Mouse (Mus musculus) frontal cortex, adult 2 months (tissue): Measurements from ENCODE around the gene Vac14. TPM values are rescaled to one million over a fixed set of nuclear protein-coding genes. Genes with fewer than 3 reads are reported as not detected.

Source experiments
- DNase-seq, 2 experiments: peaks; one replicate each; pipeline ENCODE4 v3.0.0; 2022; ENCODE audit warnings: low spot score in 1 of 2; ENCODE audit errors: extremely low spot score in 1 of 2
- polyA plus RNA-seq: library from polyadenylated mRNA; depleted of rRNA; stranded (reverse); fragments of >200 nt; gene quantifications from 2 replicates; pipeline ENCODE4 v1.2.3, GENCODE M21; 2012

Vac14 gene
- polyA plus RNA-seq, 1 experiment: 28.7 TPM

DNA sequence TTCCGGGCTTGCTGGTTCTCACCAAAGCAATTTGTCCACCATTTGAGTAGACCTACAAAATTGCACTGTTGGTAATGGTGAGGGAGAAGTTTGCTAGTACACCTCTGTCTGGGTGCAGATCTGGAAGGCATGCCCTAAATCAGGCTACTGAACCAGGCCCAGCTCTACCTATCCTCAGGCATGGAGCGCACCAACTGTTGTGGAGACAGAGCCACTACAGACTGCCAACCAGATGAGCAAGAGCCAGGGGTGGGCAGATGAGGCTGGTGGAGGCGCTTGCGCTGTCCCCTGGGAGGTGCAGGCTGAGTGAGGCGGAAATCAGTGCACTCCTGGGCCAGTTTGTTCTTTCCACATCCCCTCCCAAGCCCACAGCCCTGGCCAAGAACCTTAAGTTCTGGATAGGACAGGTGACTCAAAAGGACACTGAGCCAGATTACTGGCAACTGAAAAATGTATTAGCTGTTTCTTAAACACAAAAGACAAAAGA is 58.8 kb downstream of the Vac14 start:
- DNase-seq: no peak

DNA sequence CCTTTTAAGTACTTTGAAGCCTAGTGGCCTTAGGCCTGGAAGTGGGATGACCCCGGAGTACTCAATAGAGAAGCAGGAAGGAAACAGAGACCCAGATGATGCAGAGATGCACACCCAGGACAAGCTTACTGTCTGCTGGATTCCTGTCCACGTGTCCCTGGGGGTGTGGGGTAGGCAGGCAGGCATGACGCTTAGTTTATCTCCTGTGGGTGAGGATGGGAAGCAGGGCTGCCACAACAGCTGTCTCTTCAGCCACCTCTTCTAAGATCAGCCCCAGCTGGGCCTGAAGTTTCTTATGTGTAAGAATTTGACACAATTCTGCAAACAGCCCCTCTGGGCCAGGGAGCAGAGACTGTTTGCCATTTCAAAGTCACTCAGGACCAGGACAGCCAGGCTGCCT is 60.6 kb downstream of the Vac14 start:
- DNase-seq: peak in 1 of 2 experiments; percentile 51

DNA sequence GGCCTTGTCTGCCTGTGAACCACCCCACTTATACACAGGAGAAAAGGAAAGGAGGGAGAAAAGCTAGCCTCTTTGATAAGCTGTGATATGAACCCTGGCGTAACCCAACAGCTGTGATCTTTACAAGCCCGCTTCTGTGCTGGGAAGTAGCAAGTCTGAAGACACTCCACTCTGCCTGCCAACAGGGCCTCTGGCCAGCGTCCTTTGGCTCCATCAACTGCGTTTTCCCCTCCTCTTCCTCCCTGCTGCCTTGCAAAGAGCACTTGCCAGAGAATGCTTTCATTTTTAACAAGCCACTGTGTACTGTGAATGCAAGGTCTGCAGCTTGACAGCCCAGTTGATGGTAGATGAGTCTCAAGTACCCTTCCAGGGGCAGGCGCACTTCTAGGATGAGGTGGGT is 69.3 kb downstream of the Vac14 start:
- DNase-seq: peak in 1 of 2 experiments; percentile 66

DNA sequence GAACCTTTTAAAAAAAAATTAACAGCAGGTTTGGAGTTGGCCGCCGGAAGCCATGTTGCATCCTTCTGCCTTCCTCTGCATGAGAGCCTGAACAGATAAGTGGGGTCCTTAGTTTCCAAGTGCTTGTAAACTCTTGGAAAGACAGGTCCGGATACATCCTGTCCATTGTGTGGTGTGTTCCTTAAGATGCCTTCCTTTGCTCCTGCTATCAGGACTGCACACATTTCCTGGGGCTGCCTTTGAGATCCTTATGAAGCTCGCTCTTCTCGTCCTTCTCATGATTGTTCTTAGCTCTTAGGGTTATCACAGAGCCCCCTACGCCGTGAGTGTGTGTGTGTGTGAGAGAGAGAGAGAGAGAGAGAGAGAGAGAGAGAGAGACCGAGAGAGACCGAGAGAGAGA is 71.6 kb downstream of the Vac14 start:
- DNase-seq: no peak

DNA sequence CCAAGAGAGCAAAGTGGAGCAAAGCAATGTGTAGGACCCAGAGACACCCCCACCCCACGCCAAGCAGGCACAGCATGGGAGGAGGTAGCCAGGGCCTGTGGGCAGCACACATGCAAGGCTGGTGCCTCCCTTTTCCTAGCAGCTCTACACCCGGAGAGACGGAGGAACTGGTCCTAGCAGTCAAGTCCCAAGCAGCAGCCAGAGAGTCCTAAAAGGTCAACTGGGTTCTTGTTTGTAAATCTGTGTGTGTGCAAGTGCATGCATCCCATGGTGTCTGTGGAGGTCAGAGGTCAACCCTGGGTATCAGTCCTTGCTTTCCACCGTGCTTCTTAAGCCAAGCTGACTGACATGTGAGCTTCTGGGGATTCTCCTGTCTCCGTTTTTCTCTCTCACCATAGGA is 75.8 kb downstream of the Vac14 start:
- no peak for DNase-seq

DNA sequence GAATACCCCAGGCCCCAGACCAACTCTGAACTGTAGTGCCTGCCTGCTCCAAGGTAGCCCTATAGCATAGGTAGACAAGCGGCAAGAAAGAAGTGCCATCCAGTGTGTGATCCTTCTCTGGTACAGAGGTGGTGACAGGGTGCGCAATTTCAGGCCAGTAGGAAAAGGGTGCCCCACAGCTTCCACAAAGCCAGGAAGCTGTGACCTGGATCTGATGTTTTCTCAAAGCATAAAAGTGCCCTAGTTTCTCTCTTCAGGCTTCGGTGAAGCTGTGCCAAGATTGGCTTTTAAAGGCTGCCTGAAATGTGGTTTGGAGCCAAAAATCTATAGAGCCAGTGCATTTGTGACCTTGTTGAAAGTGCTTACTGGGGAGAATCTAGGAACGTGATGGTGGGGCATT is 76.4 kb downstream of the Vac14 start:
- DNase-seq: no peak

DNA sequence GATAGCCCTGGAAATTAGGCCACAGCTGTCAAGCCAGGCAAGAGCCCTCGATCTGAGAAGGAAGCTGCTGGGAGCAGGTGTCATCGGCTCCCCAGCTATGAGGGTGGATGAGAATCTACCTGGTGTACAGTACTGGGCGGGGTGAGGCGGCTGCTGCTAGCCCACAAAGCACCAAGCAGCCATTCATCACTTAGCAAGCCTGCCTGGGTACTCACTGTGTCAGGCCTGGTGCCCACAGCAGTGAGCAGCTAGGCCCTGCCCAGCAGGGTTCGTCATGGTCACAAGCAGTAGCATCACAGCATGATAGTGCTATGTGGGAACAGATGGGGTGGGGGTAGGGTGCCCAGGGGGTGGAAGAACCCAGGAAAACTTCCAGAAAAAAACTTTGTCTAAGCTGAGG is 77.0 kb downstream of the Vac14 start:
- DNase-seq: peak in 1 of 2 experiments; percentile 51

DNA sequence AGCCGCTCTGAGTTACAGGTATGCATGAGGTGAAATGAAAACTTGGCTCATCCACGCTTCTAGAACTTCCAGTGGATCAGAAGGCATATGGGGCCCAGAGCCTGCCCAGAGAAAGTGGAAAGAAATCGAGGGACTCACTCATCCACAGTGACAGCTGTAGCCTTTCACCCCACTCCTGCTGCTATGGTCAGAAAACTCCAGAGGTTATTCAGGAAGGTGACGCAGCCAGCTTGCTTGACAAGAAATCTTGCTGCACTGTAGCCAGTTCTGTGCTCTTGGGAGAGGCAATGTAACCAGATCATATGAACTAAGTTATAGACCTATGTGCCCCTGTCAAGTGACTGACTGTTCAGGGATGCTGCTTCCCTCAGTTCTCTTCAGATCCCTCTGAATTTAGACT is 77.7 kb downstream of the Vac14 start:
- DNase-seq: no peak

DNA sequence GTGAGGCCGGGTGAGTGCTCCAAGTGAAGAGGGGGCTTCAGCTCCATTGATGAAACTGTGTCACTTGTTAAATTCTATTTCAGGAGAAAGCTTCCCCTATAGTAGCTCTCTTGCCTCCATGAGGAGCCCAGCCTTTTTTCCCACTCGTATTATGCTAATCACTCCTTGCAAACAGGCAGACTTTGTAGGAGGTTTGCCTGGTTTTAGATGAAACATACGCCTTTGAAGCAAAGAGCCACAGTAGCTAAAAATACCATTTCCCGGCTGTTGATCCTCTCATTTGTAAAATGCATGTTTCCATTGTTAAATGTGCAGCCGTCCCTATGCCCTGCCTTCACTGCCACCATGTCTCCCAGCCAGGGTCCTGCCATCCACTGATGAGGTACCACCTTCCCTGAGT is 79.2 kb downstream of the Vac14 start:
- peak; percentile 58 to 80 for DNase-seq

DNA sequence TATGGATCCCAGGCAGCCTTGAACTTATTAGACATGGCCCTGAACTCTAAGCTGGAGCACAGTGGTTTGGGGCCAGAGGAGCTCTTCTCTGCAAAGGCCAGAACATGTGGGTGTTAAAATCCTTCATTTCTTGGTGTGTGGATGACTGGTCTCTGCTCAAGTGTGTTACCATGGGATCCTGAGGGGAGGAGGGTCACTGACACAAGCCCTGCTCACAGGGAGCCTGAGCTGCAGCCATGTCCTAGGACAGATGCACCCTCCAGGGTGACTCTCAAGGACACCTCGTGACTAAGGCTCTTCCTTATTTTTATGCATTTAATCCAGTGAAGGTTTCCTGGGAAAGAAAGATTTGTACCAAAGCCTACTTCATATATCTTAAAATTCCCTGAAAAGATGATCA is 79.7 kb downstream of the Vac14 start:
- DNase-seq: no peak

DNA sequence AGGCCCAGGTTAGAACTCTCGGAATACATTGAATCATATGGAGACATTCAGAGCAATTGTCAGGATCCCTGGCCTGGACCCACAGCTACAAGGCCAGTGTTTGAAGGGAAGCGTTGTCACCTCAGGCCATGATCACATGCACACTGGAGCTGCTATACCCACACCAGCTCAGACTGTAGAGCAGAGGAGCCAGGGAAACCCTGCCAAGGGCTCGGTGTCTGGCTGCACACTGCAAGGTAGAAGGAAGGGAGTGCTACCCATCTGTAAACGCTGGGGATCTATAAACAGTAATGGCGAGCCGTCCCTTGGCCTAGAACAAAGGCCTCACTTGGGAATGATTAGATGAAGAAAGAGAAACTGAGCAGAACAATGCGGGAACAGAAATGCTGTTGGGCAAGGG is 81.1 kb downstream of the Vac14 start:
- no peak for DNase-seq

DNA sequence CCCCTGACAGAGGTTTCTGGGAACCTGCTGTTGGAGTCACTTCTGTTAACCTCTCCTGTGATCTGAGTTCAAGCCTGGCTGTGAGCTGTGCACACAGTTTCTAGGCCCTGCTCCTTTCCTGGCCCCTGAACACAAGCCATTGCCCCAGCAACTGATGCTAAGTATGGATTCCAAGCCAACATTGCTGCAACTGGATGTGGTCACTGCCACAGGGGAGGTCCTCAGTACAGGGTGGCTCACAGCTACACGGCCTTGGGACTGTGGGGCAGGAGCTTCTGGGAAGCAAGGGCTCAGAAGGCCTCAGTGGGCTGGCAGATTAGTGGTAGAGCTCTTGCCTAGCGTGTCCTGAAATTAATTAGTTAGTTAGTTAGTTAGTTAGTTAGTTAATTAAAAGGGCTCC is 82.2 kb downstream of the Vac14 start:
- DNase-seq: no peak

DNA sequence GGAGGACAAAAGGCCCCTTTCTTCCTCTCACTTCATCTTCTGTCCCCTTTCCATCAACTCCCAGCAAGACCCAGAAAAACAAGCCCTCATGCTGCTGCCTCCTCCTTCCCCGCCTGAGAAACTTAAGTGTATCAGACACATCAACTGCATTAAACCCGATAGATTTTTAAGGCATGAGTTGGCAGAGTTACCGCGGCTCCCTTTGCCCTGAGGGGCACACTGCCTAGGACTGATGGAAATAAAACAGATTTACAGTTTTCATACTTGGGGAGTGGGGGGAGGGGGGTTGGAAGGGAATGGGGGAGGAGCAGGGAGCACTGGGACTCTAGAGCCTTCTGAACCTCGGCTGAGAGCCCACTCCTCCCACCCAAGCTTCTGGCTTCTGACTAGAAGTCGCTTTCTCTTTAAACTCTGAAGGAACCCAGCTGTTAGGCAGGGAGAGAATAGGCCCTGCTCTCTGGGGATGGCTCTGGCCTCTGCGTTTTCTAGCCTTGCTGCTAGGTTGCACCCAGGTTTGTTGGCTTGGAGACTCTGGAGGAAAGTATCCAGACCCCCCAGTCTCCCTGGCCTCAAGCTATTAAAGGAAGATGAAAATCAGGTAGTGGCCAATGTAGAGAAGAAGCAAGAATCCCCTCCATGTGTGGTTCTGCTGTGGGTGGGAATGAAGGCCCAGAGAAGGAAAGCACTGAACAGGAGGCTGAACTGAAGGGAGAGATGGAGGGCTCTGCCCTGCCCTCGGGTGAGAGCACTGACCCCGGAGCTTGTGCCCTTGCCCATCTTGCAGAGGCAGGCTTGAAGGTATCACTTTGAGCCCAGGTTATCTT is 84.5 kb downstream of the Vac14 start:
- no peak for DNase-seq

DNA sequence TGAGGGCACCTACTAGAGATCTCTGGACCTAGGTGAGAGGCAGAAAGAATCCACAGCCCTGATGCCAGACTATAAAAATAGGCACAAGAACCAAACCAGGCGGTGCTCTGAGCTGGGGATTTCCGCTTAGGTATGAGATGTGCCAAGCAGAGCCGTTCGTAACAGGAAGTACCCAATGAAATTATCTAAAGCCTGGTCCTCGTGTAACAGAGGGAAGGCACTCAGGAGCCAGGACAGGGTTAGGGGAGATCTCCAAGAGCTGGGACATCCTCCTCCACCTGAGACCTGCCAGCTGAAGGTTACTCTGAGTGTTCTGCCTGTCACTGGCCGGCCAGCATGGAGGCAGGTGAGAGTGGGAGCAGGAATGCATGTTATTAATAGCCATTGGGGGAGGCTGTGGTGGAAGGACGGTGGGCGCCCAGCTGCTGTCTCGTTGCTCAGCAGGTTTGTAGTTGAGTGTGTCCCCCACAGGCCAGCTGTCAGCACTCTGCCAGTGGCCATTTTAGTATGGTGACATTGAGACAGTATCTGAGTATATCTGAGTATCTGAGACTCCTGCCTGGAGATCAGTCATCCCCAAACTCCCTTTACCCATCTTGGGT is 85.2 kb downstream of the Vac14 start:
- DNase-seq: no peak

DNA sequence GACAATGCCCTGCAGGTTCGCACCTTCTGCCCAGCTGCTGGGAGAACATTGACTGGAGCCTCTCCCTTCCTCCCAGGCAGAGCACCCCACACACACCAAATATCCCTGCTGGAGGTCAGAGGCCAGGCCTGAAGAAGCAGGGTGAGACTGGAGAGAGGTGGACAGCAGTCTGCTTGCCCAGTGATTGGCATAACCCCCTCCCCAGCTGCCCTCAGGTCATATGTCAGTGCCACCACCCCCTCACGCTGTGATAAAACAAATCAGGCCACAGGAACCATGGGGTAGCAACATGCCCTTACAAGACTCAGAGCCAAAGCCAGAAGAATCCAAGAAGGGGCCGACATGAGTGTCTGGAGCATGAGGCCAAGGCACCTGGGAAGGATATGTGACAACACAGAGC is 85.7 kb downstream of the Vac14 start:
- DNase-seq: no peak

DNA sequence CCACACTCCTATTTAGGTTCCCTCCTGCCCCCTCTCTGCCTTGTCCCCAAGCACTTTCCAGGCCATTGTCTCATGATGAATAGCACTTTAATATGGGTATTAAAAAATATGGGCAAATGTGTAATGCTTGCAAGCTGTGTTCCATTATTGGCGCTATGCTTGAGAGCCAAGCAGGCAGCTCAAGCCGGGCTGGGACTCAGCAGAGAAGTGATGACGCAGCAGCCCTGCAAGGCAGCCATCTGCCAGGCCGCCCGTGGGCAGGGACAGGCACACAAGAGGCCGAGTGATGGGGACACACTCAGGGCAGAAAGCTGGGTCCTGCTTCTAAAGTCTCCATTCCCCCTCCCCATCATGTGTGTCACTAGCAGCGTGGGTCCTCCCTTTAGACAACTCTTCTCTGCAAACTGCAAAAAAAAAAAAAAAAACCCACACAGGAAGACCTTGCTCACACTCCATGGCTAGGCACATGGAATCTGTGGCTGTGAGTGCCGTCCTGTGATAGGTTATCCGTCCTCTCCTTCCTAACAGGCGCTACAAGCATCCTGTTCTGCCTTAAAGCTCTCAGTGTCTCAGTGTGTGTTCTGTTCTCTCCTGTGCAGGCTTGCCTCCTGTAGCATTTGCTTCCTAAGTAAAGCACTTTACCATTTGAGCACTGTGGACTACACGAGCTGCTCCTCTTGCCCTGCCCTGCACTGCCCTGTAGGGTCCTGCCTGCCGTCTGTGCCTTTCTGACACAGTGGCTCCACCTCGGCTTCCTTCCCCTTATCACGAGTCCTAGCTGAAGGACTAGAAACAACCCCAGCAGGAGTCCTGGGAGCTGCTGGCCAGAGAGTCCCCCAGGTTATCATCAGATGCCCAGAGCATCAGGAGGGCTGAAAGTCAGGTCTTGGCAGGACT is 87.3 kb downstream of the Vac14 start:
- DNase-seq: peak in 1 of 2 experiments; percentile 61

DNA sequence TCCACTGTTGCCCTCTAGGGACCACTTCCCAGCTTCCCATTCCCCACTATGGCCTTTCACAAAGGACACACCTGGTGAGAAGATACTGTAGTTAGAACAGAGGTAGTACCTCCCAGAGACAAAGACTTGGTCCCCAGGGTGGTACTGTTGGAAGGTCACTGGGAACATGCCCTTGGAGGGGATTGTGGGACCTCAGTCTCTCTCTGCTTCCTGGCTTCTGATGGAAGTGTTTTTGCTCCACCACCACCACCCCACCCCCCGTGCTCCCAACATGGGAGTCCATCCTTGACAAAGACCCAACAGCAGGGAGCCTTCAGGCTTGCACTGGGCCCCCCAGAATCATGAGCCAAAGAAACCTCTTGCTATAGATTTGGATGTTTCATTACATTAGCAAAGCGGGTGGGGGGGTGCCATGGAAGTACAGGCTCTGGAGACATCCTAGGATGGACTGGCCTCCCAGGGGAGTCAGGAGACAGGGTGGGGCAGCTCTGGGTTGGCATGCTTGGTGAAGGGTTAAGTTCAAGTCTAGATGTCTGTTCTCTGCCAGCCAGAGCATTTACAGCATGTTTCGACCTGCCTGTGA is 88.0 kb downstream of the Vac14 start:
- DNase-seq: no peak

DNA sequence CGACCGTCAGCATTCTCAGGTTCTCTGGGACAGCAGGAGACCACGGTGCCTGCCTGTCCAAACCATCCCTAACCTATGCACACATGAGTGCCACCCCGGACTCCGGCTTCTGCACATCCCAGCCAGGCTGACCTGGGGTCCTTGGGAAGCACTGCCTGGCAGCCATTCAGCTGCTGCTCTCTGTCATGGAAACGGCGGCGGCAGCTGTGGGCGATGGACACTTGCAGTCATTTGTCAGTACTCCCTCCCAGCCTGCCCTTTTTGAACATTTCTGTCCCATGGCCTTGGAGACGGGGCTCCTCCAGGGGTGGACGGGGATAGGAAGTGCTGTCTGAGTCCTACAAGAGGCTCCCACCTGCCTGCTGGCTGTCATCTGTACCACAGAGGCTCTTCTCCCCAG is 90.0 kb downstream of the Vac14 start:
- DNase-seq: no peak

DNA sequence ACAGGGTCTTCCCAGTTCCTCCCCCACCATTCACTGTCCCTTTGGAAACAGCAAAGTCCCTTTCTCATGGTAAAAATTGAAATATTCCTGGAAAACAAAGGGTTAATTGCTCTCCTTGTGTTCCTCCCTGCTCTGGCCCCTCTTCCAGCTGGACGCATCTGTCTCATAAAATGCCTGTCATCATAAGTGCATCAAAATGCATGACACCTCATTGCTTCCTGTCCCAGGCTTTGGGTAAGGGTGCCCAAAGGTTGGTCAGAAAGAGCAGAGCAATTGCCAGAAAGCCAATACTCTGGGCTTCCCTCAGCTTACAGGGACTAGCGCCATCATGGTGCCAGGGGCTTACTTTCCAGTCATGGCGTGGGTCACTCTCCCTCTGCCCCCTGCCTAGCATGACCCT is 92.2 kb downstream of the Vac14 start:
- DNase-seq: no peak

DNA sequence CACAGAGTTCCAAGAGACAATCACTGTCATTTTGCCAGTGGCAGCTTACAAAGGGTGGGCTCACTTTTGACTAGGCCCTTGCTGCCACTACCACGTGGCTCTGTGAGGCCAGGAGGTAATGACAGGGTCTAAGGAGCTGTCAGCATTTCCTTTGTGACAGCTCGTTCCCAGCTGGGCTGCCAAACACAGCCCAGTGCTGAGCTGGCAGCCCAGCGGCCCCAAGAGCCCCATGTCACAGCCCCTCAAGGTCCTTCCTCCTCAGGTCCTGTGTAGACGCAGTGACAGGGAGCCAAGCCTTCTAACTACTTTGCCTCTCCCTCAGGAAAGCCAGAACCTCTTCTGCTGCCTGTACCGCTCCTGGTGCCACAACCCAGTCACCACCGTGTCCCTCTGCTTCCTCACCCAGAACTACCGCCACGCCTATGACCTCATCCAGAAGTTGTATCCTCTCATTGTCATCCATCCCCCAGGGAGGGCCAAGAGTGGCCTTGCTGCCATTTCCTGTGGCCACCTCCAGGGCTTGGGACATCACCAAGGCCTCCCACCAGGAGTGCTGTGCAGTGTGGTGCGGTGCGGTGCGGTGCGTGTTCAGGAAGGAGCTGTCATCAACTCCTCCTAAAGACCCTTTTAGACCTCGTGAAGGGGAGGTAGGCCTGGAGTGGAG is 93.0 kb downstream of the Vac14 start:
- no peak for DNase-seq
